ENCODE assay signal across 8 mouse cellular contexts in genomic region chr12:40446450-40447381, GRCm38 (mm10). TPM values are rescaled to one million over a fixed set of nuclear protein-coding genes. Genes with fewer than 3 reads are reported as not detected.
DNase-seq lines count a peak whose midpoint lies in the region; ATAC-seq and TF ChIP-seq lines count a peak whose summit lies in the region.

No protein-coding gene starts in this region.

- H3K27ac ChIP-seq in liver, embryonic 13.5 days, result no peak overlapping the region

- H3K36me3 ChIP-seq in C2C12 (ENCODE audit: control insufficient read depth, insufficient read depth), result no peaks in the 10 kb centered on the region
- no peaks in the 10 kb centered on the region for H3K36me3 ChIP-seq in liver, embryonic 13.5 days

- peak overlapping the region; percentile 67 for H3K9ac ChIP-seq in liver, embryonic 13.5 days

- no peak for ATAC-seq in liver, embryonic 13.5 days (ENCODE audit: low read depth)

- H3ac ChIP-seq in C2C12 (ENCODE audit: control insufficient read depth, insufficient read length, low read depth), result peak overlapping the region; percentile 93

- H3K4me1 ChIP-seq in liver, embryonic 13.5 days (replicated peaks), result peaks cover 16% of the 10 kb centered on the region

- H3K4me3 ChIP-seq in C2C12 (ENCODE audit: insufficient read depth, poor library complexity, severe bottlenecking), result peak overlapping the region; percentile 87
- H3K4me3 ChIP-seq in liver, embryonic 13.5 days (replicated peaks), result peak overlapping the region; percentile 81

- peak; percentile 54 to 58 for DNase-seq in adrenal gland, adult 18-20 months (ENCODE audit: low spot score in 2 of 2)
- DNase-seq in embryo, embryonic 11.5 days (ENCODE audit: low read depth, low spot score), result peak; percentile 36
- peak; percentile 40 for DNase-seq in heart, adult 8-10 months (ENCODE audit: low spot score)
- DNase-seq in kidney, adult 8-10 months, result peak; percentile 25 to 49
- peak; percentile 6 for DNase-seq in liver, embryonic 13.5 days
- peak; percentile 77 for DNase-seq in neural tube, embryonic 10.5 days (ENCODE audit: extremely low spot score, low spot score)
- peak; percentile 66 for DNase-seq in thymus, postnatal 4 days

- H3K4me2 ChIP-seq in liver, embryonic 13.5 days, result peak overlapping the region; percentile 94

- H3K27me3 ChIP-seq in C2C12 (ENCODE audit: control insufficient read depth, insufficient read depth, insufficient read length), result no peaks in the 10 kb centered on the region
- peaks cover 41% of the 10 kb centered on the region for H3K27me3 ChIP-seq in liver, embryonic 13.5 days

- no peaks in the 10 kb centered on the region for H3K79me2 ChIP-seq in C2C12 (ENCODE audit: control insufficient read depth, insufficient read depth)

- 1% methylated on average over 44 of the region's 44 CpGs for WGBS in liver, embryonic 13.5 days (ENCODE audit: insufficient replicate concordance)

- TF ChIP-seq CTCF in C2C12 (IDR thresholded peaks at IDR 0.05; ENCODE audit: control insufficient read depth, insufficient read depth, insufficient read length), result no peak

- H3K9me3 ChIP-seq in liver, embryonic 13.5 days (replicated peaks), result no peaks in the 10 kb centered on the region

- H3K79me3 ChIP-seq in C2C12 (ENCODE audit: low read depth), result peaks cover 2% of the 10 kb centered on the region

TF ChIP-seq in C2C12, 6 proteins besides CTCF, POLR2A, EP300 and RAD21:
- TF ChIP-seq FOSL1 (IDR thresholded peaks at IDR 0.05; ENCODE audit: insufficient read depth, low read length, poor library complexity, severe bottlenecking) (no peak), MYOG (IDR thresholded peaks at IDR 0.05; ENCODE audit: control insufficient read depth, extremely low read depth, insufficient read length) (no peak), CEBPB (IDR thresholded peaks at IDR 0.05; ENCODE audit: low read depth) (no peak), MYOD1 (IDR thresholded peaks at IDR 0.05; ENCODE audit: control insufficient read depth, insufficient read length, low read depth) (no peak), USF1 (IDR thresholded peaks at IDR 0.05; ENCODE audit: low read depth) (no peak), MAX (IDR thresholded peaks at IDR 0.05) (no peak)

RNA-seq across cellular contexts. Expression of gene Dock4, which starts 1.0 kb away (rescaled TPM):
- polyA plus RNA-seq in C2C12 (2012; fragmentation: generic; extraction: Trizol), result 0.80 TPM
- 10 to 100 TPM; 14.0 to 16.3 TPM for total RNA-seq in adrenal gland, adult 18-20 months (2021)
- 10 to 100 TPM in 3 of 4 experiments, 1 to 10 TPM in 1; 9.1 to 11.4 (median 10.9) TPM for total RNA-seq in heart, adult 8-10 months (2022)
- polyA plus RNA-seq in liver, embryonic 13.5 days (2015; fragmentation: Nextera tagmentation; extraction: Ambion mirVana), result 0.61 and 0.75 TPM in 2 replicates

RNA-seq across cellular contexts. Expression of gene Zfp277, which starts 1.0 kb away (rescaled TPM):
- 8.0 TPM for polyA plus RNA-seq in C2C12 (2012; fragmentation: generic; extraction: Trizol)
- 10 to 100 TPM; 11.6 to 15.2 TPM for total RNA-seq in adrenal gland, adult 18-20 months (2021)
- 10 to 100 TPM; 10.3 to 12.3 (median 11.0) TPM for total RNA-seq in heart, adult 8-10 months (2022)
- polyA plus RNA-seq in liver, embryonic 13.5 days (2015; fragmentation: Nextera tagmentation; extraction: Ambion mirVana), result 9.3 and 11.4 TPM in 2 replicates

Comparison
In these comparisons a context has a peak if more than half of its experiments do, and no peak if none do; other contexts are left out.
1. DNase-seq: peak in every context shown above with its lines; median percentile 77 in neural tube, embryonic 10.5 days; 66 in thymus, postnatal 4 days; 56 in adrenal gland, adult 18-20 months; 40 in heart, adult 8-10 months; 37 in kidney, adult 8-10 months; 36 in embryo, embryonic 11.5 days; 6 in liver, embryonic 13.5 days.